Comparison of ENCODE assay signal across 41 mouse cellular contexts in the genomic region with DNA sequence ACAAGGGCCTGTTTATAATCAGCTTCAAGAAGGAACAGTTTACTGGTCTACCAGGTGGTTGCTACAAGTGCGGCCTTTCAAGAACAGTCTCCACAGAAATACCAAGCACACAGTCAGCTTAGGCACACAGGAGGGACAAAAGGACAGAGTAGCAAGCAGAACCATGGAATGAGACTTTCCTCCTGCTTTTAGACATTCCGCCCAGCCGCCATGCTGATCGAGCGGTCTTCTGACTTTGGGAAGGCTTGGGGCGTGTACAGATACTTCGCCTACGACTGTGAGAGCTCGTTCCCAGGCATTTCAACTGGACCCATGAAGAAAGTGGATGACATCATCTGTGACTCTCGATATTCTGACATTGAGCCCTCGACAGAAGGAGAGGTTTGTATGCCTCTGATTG. TPM values are rescaled to one million over a fixed set of nuclear protein-coding genes. Genes with fewer than 3 reads are reported as not detected.
"Had no signal": no experiment of that assay in that cellular context is flagged by ENCODE, and none has a peak within 500 bp of the region (broad histone marks: within the 10 kb centered on the region; RNA-seq: fewer than 3 reads in every experiment).

No protein-coding gene starts in this region.

- H3K9me3 ChIP-seq: hindbrain, embryonic 13.5 days; hindbrain, embryonic 15.5 days; kidney, embryonic 15.5 days; limb, embryonic 13.5 days; limb, embryonic 15.5 days; liver, embryonic 12.5 days had no signal

- DNase-seq: forebrain, postnatal 0 days; gastrocnemius, postnatal 14 days; gastrocnemius, postnatal 36 days; heart, adult 18-20 months; heart, postnatal 10 days; kidney, adult 11 months; kidney, adult 2 months; kidney, adult 9 months; kidney, postnatal 14 days; kidney, postnatal 36 days; layer of hippocampus, adult 9-11 months; layer of hippocampus, postnatal 36 days; left cerebral cortex, postnatal 4 days; lung, adult 18-20 months had no signal

- ATAC-seq: forebrain, postnatal 0 days; hindbrain, postnatal 0 days; intestine, embryonic 16.5 days; liver, embryonic 12.5 days had no signal

- H3K27me3 ChIP-seq: hindbrain, embryonic 13.5 days; hindbrain, embryonic 15.5 days; kidney, embryonic 15.5 days; limb, embryonic 13.5 days; limb, embryonic 15.5 days; liver, embryonic 12.5 days had no signal

- H3K4me2 ChIP-seq: hindbrain, embryonic 13.5 days; hindbrain, embryonic 15.5 days; kidney, embryonic 15.5 days; limb, embryonic 13.5 days; limb, embryonic 15.5 days; liver, embryonic 12.5 days had no signal

- H3K36me3 ChIP-seq: hindbrain, embryonic 13.5 days; hindbrain, embryonic 15.5 days had no signal

- H3K27ac ChIP-seq: hindbrain, embryonic 13.5 days; hindbrain, embryonic 15.5 days; hindbrain, postnatal 0 days; kidney, embryonic 15.5 days; kidney, postnatal 0 days; limb, embryonic 13.5 days; limb, embryonic 15.5 days; liver, embryonic 12.5 days; liver, embryonic 14.5 days had no signal

- H3K9ac ChIP-seq: forebrain, postnatal 0 days; hindbrain, embryonic 13.5 days; hindbrain, embryonic 15.5 days; kidney, embryonic 15.5 days; limb, embryonic 13.5 days; limb, embryonic 15.5 days; liver, embryonic 12.5 days; liver, embryonic 14.5 days had no signal

- H3K4me3 ChIP-seq: hindbrain, embryonic 13.5 days; hindbrain, embryonic 15.5 days; kidney, embryonic 15.5 days; limb, embryonic 13.5 days; limb, embryonic 15.5 days; liver, embryonic 12.5 days had no signal

- H3K4me1 ChIP-seq: hindbrain, embryonic 13.5 days; hindbrain, embryonic 15.5 days; liver, embryonic 12.5 days had no signal

RNA-seq across cellular contexts. Expression of a gene that starts 13.2 kb away (rescaled TPM):
- total RNA-seq: hematopoietic stem cell, adult 5-6 weeks had no signal

RNA-seq across cellular contexts. Expression of a gene that starts 37.7 kb away (rescaled TPM):
- total RNA-seq: forebrain, postnatal 0 days; gastrocnemius, adult 18-20 months; gastrocnemius, adult 8-10 months; gastrocnemius, postnatal 14 days; gastrocnemius, postnatal 36 days; heart, adult 18-20 months; heart, postnatal 10 days; hematopoietic stem cell, adult 5-6 weeks; hindbrain, postnatal 0 days; layer of hippocampus, adult 18-20 months; layer of hippocampus, adult 8-10 months; layer of hippocampus, postnatal 14 days; layer of hippocampus, postnatal 36 days; left cerebral cortex, adult 18-20 months; left cerebral cortex, adult 8-10 months; left cerebral cortex, postnatal 10 days; left cerebral cortex, postnatal 25 days; left cerebral cortex, postnatal 4 days; liver, adult 2 months had no signal
- polyA plus RNA-seq: forebrain, postnatal 0 days; gonadal fat pad, adult 2 months; hindbrain, embryonic 11.5 days; hindbrain, embryonic 13.5 days; hindbrain, embryonic 15.5 days; hindbrain, postnatal 0 days; intestine, embryonic 14.5 days; intestine, embryonic 16.5 days; kidney, adult 2 months; kidney, embryonic 15.5 days; kidney, postnatal 0 days; large intestine, adult 2 months; limb, embryonic 11.5 days; limb, embryonic 13.5 days; limb, embryonic 15.5 days; liver, adult 2 months; liver, embryonic 12.5 days; liver, embryonic 14.5 days; liver, embryonic 16.5 days had no signal
